Mouse (Mus musculus) small intestine, adult 2 months (tissue): ENCODE results near the gene Gm10563. TPM values are rescaled to one million over a fixed set of nuclear protein-coding genes. Genes with fewer than 3 reads are reported as not detected.

ENCODE experiments used
- H3K27ac ChIP-seq: fragments of 200-500 bp; 2 replicates; pipeline ENCODE4 v1.5.1; 2012; ENCODE audit warnings: low read depth, low read length, control low read depth, inconsistent platforms; ENCODE audit not compliant: insufficient read depth
- H3K27me3 ChIP-seq: fragments of 200-500 bp; 2 replicates; pipeline ENCODE4 v1.6.1; 2012; ENCODE audit warnings: mild to moderate bottlenecking, moderate library complexity, low read length, inconsistent platforms; ENCODE audit not compliant: control insufficient read depth, insufficient read depth
- H3K36me3 ChIP-seq: fragments of 200-500 bp; 2 replicates; pipeline ENCODE4 v1.6.1; 2012; ENCODE audit warnings: mild to moderate bottlenecking, low read length, control low read depth, inconsistent platforms; ENCODE audit not compliant: control insufficient read depth, insufficient read depth
- H3K4me1 ChIP-seq: fragments of 200-500 bp; 2 replicates; pipeline ENCODE4 v1.6.1; 2012; ENCODE audit warnings: low read length, inconsistent platforms, mixed read lengths; ENCODE audit not compliant: control insufficient read depth, insufficient read depth, insufficient read length
- H3K4me3 ChIP-seq: fragments of 200-500 bp; 2 replicates; pipeline ENCODE4 v1.5.1; 2012; ENCODE audit warnings: low read depth, mild to moderate bottlenecking, control low read depth, inconsistent platforms, low read length, moderate library complexity
- CTCF ChIP-seq: fragments of 200-500 bp; IDR thresholded peaks from 2 replicates; pipeline ENCODE4 v1.5.1; 2012; ENCODE audit warnings: low read depth, mild to moderate bottlenecking, control low read depth, inconsistent platforms, low read length, moderate library complexity, mixed read lengths; ENCODE audit not compliant: insufficient replicate concordance, insufficient read length; ENCODE audit errors: extremely low read depth
- POLR2A ChIP-seq: fragments of 200-500 bp; IDR thresholded peaks from 2 replicates; pipeline ENCODE4 v1.6.1; 2012; ENCODE audit warnings: low read depth, mild to moderate bottlenecking, control low read depth, inconsistent platforms, low read length, moderate library complexity
- WGBS: fragments of 180-500 bp; shearing (Covaris S2); methylation state at CpG from one replicate; pipeline ENCODE4 v1.1.7; 2018; 5-methylcytosine and 5-hydroxymethylcytosine counted together
- polyA plus RNA-seq: library from polyadenylated mRNA; depleted of rRNA; stranded (reverse); fragments of >200 nt; gene quantifications from 2 replicates; pipeline ENCODE4 v1.2.3, GENCODE M21; 2012

Gene Gm10563
- polyA plus RNA-seq, 1 experiment: not detected

DNA sequence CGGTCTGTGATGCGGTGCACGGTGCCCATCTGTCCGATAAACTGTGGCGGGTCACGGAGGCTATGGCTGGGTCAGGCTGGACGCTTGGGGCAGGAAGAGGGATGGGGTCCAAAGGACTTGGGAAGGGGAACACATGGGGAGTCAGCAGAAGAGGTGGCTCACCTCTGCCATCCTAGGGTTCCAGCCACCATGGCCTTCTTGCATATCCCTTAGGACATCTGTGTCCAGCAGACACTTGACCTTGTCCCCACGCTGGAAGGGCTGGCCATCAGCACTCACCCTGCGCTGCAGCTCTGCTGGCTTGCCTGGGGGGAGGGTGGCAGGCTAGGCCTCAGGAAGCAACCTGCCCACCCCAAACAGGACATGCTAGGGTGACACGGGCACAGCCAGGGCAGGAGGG lies 13.8 kb upstream of the Gm10563 start:
- 93% methylated on average over 10 of the region's 10 CpGs for WGBS
- Histone ChIP-seq H3K4me3 (no peak overlapping the region), H3K27ac (no peak overlapping the region), H3K36me3 (peaks cover 12% of the 10 kb centered on the region), H3K27me3 (no peaks in the 10 kb centered on the region), H3K4me1 (peaks cover 11% of the 10 kb centered on the region)
- TF ChIP-seq CTCF (no peak), POLR2A (no peak)

DNA sequence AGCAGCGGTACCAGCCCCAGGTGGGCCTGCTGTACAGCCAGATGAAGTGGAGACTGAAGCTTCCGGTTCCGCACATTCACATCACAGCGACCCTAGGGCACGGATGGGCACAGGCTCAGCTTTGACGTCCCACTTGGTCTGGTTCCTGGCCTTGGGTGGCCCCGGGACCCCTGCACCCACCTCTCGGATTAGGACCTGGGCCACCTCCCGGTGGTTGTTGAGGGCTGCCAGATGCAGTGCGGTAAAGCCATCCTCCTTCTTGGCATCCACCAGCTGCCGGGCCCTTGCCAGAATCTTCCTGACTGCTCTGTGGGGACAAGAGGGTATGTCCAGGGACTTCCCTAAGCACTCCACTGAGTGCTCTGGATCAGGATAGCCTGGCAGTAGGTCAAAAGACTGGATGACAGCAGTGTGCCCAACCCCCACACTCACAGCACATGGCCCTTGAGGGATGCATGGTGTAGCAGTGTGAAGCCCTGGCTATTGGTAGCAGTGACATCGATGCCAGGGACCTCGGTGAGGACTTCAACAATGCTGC lies 11.1 kb upstream of the Gm10563 start:
- TF ChIP-seq POLR2A (no peak), CTCF (no peak)
- peaks cover 28% of the 10 kb centered on the region for H3K4me1 ChIP-seq
- no peaks in the 10 kb centered on the region for H3K27me3 ChIP-seq
- no peak overlapping the region for H3K4me3 ChIP-seq
- WGBS: 93% methylated on average over 13 of the region's 13 CpGs
- peaks cover 14% of the 10 kb centered on the region for H3K36me3 ChIP-seq
- H3K27ac ChIP-seq: no peak overlapping the region

DNA sequence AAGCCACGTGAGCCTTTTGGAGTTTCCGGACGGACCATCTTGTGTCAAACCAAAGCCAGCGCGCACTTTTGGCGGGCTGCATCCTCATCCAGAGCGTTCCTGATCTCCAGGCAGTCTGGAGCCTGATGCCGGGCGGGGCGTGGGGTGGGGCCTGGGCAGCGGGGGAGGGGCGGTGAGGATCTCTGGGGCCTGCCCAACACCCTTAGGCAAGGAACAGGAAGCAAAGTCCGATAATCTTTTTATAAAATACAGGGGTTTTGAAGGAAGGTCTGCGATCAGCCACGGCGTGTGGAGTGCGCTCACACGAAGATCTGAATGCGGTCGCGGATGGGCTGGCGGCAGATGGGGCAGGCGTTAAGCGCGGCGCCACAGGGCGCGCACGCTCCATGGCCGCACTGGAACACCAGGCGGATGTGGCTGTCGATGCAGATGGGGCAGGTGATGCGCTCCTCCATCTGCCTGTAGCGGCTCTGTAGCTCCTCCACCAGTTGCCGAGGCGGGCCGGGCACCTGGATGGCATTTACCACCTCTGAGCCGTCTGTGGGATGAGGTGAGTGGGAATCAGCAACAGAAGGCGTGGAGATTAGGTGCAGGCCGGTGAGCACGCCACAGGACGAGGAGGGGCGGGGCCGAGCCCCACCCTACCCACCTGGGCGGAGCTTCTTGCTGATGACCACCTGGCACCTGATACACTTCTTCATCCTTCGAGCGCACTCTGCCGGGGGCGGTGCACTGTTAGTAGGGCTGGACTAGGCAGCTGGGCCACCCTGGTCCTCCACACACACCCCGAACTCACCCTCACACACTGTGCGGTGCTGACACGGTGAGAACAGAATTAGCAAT lies 9.5 kb upstream of the Gm10563 start:
- Histone ChIP-seq H3K4me1 (peaks cover 28% of the 10 kb centered on the region), H3K36me3 (peaks cover 29% of the 10 kb centered on the region), H3K27ac (peak overlapping the region; percentile 79), H3K27me3 (no peaks in the 10 kb centered on the region), H3K4me3 (peak overlapping the region; percentile 67)
- TF ChIP-seq CTCF (no peak), POLR2A (no peak)
- 2% methylated on average over 51 of the region's 52 CpGs for WGBS

DNA sequence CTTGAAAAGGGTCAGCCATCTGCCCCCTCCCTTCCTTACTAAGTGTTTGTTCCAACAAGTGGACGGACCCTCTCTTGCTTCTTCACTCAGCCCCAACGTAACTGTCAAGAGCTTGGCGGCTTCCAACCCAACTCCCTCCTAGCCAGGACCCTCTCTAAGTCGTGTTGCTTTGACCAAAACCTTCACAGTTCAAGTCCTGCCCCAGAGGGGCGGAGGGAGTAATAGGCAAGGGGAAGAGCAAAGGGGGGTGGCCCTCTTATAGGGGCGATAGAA lies 8.9 kb upstream of the Gm10563 start:
- peaks cover 35% of the 10 kb centered on the region for H3K36me3 ChIP-seq
- WGBS: 1% methylated on average over 6 of the region's 6 CpGs
- no peaks in the 10 kb centered on the region for H3K27me3 ChIP-seq
- TF ChIP-seq POLR2A (no peak), CTCF (no peak)
- peak overlapping the region; percentile 67 for H3K4me3 ChIP-seq
- peaks cover 28% of the 10 kb centered on the region for H3K4me1 ChIP-seq
- peak overlapping the region; percentile 26 for H3K27ac ChIP-seq

DNA sequence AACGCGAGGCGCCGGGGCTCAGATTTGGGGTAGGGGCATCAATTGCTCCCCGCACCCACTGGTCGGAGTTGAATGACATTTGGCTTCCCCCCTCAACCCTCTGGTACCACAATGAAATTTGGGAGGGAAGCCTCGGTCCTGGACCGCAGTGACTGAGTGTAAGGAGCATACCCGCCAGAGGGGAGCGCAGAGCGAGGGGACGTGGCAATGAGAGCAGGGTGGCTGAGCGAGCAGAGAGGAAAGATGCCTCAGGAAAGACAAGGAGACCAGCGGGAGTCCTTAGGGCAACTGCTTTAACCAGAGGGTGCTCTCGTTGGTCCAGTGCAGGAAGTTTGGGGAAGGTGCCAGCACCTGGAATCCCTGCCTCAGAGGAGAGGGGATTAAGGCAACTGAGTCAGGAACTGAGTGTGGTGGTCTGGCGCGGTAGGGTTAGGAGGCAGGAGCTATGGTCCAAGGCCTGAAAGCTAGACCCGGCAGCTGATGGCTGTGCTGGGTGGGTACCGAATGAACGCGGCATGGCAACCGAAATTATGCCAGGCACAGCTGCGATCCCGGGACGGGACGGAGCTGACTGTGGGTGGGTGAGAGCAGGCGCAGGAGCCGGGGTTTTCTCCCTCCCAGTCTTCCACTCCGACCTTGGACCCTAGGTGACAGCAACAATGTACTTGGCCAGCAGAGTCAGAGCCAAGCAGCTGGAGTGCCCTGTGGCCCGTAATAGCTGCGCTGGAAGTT lies 8.4 kb upstream of the Gm10563 start:
- Histone ChIP-seq H3K4me3 (peak overlapping the region; percentile 67), H3K36me3 (peaks cover 40% of the 10 kb centered on the region), H3K27ac (peak overlapping the region; percentile 26), H3K4me1 (peaks cover 28% of the 10 kb centered on the region), H3K27me3 (no peaks in the 10 kb centered on the region)
- WGBS: 4% methylated on average over 31 of the region's 31 CpGs
- no peak for TF ChIP-seq POLR2A
- TF ChIP-seq CTCF: no peak

DNA sequence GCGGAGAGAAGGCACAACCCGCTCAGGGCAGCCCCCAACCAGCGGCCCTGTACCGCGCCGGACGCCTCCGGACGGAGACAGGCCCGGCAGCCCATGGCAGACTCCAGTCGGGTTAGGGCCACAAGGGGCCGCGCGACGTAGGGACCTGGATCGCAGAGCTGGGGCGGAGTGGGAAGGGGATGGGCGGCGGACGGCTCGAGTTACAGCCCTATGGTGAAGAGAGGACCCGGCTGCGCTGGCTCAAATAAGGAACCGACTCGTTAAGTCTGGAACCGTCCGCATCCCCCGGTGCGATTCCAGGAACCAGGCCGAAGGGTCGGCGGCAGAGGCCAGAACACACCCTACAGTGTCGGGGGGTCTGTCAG lies 7.9 kb upstream of the Gm10563 start, which contains the start of gene Mmp23:
Gene Mmp23 (minus strand): TSS at position 299 of the 365 bp plus-strand sequence.
- Histone ChIP-seq H3K4me3 (peak within 1 kb of the TSS; percentile 67), H3K27me3 (no peaks in the 10 kb centered on the region), H3K27ac (peak within 1 kb of the TSS; percentile 26), H3K36me3 (peaks cover 45% of the 10 kb centered on the region), H3K4me1 (peaks cover 28% of the 10 kb centered on the region)
- TF ChIP-seq POLR2A (no peak), CTCF (no peak)
- 2% methylated on average over 33 of the region's 33 CpGs for WGBS

DNA sequence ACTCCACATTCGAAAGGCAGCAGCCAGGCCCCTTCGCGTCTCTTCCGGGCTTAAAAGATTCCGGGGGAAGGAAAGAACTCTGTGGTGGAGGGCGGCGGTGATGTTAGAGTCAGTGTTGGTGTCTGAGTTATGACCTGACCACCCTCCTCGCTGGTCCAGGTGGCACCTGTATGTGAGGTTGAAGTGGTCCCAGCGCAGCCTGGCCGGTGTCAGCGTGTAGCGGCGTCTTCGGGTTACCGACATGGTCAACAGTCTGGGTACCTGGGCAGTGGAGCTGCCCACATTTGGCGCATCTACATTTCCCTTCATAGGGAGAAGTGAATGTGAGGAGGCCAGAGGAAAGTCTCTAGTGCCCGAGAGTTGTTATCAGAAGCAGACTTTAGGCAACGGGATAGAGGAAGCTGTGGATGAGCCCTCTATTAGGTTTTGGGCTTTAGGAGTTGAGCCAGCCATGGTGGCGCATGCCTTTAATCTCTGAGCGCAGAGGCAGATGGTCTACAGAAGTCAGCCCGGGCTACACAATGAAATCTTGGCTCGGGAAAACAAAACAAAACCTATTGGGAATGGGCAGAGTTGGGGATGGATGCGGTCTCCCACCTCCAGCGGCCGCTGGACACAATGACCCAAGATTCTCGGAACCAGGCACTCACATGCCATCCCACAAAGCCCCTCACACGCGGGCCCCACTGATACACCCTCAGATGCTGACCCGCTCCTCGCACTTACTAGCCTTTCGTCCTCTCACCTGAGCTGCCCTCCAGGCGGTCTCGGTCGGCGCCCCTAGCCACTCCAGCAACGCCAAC lies 7.3 kb upstream of the Gm10563 start:
- Histone ChIP-seq H3K27me3 (no peaks in the 10 kb centered on the region), H3K4me1 (peaks cover 28% of the 10 kb centered on the region), H3K4me3 (peak overlapping the region; percentile 67), H3K36me3 (peaks cover 46% of the 10 kb centered on the region), H3K27ac (no peak overlapping the region)
- 46% methylated on average over 36 of the region's 36 CpGs for WGBS
- TF ChIP-seq CTCF: no peak
- TF ChIP-seq POLR2A: no peak
